Mouse (Mus musculus) urinary bladder, postnatal 14 days (tissue): Measurements from ENCODE around the gene Map3k11.

Experiments used
- DNase-seq: peaks from one replicate; pipeline ENCODE4 v3.0.0; 2021; ENCODE audit warnings: low spot score

Gene Map3k11

DNA sequence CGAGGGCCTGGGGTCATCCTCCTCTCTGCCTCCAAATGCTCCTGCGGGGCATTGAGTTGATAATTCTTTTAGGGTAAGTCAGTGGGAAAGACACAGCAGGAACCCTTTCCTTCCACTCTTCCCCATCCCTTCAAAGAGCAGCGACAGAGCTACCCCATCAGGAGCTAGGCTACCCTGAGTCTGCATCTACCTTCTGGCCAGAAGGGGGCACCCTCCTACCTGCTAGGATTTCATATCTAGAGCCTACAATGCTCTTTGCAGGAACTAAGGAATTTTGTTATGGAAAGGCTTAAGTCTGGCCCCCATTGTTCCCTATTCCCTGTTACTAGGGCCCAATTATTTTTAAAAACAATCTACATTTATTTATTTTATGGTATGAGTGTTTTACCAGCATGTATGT lies 22.7 kb downstream of the Map3k11 start:
- DNase-seq, result peak; percentile 76

DNA sequence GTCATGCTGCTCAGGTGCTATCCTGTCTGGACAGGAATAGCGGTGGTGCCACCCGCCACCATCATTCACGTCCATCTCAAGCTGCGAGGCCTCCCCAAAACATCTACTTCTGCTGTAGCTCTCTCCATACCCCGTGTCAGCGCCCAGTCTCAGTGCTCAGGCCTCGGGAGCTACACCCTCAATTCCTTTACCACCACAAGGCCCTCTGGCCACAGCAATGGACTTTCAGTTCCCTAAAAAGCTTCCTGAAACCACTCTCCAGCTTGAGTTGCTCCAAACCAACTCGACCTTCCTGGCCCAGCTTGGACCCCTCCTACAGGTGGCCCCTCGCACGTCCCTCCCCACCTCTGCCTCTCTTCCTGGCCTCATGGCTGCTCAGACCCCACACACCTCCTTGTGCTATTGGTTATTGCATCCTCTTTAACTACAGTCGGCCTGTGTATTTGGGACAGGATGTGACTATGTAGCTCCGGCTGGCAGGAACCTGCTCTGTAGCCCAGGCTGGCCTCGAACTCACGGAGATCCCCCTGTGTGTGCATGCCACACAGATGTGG lies 23.4 kb downstream of the Map3k11 start:
- DNase-seq, result no peak

DNA sequence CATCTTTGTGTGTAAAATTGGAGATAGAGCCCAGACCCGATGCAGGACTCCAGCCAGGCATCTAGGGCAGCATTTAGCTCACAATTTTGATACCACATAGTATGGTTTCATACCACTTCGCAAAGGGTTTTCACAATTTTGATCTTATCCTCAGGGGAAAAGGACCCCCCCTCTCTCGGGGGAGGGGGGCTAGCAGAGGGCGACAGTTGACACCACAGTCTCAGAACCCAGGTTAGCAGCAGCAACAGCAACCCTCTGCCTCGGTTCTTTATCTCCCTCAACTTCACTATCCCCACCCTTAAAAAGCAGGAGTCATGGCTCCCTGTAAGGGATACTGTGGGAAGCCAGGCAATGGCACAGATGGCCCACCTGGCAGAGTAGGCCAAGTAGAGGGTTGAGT lies 24.7 kb downstream of the Map3k11 start:
- DNase-seq, result no peak

DNA sequence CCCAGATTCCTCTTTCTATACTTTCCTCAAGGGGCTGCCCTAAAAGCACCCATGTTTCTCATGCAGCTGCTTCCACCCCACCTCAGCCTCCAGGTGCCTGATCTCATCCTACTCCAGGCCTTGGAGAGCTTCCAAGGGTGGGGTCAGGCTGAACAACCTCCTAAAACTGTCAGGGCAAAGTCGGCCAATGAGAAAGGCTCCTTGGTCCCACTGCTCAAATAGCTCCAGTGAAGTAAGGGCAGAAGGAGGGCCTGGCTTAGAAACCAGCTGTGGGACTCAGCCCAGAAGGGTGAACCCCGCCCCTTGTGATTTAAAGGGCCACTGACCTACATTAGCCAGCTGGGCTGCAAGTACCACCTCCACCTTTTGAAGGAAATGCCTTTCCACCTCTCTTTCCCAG lies 25.2 kb downstream of the Map3k11 start:
- peak; percentile 76 for DNase-seq

DNA sequence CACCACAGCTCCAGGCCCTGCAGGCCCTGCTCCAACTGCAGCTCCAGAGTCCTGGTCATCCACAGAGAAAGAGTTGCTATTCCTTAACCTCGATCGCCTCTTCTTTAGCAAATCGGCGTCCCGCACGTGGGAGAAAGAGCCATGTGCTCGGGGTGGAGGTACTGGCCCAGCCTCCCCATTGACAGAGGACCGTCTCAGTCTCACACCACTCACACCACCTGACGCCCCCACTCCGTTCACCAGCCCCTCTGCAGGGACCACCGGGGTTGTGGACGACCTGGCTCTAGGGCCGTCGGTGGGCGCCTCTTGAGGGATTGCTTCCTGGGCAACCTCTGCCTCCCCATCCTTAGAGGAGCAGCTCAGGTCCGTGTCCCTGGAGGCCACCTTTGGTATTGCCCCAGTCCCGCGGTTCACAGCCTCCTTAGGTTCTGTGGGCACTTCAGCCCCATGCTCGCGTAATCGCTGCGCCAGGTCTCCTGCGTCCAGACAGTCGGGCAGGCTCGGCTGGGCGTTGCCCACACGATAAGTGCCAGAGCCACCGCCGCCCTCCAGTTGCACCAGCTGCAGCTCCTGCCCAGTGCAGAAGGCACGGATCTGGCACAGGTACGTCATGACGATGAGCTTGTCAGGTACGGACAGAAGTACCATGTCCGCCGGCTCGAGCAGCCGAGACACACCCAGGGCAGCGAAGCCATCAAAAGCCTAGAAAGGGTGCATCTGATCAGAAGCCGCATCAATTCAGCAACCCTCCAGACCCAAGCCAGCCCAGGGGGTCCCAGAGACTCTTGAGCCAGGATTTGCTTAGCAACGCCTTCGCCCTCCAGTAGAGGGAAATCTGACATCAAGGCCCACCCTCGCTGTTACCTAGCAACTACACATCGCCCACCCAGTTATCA lies 27.5 kb downstream of the Map3k11 start:
- no peak for DNase-seq

DNA sequence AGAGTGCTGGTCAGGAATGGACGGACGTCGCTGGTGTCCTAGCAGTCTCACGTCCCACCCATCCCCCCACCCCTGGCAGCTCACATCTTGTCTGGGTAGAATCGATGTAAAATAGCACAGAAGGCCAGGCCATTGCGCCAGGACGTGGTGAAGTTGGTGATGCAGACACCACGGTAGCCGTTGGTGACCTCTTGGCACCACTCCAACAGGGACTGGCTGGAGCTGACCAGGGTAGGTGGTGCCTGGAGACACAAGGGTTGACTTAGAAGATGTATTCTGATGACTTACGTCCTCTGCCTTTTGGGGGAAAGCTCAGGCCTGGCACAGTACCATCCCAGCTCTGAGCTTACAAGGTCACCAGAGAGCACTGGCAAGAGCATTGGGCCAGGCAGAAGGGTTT lies 28.4 kb downstream of the Map3k11 start:
- no peak for DNase-seq

DNA sequence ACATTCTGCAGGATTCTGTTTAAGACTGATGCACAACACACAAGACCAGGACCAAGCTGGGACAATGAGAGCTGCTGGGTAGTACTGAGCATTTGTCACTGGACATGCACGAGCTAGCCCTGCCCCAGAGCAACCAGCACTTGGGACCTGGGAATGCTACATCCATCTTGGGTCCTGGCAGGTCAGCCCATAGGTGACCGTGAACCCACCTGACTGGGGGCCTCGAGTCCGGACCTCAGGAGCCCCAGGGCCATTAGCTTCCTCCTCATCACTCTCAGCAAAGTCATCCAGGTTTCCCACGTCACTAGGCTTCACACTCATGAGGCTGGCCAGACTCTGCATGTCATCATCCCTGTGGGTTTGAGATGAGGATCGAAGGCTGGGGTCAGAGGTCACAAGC lies 32.7 kb downstream of the Map3k11 start:
- DNase-seq, result no peak

DNA sequence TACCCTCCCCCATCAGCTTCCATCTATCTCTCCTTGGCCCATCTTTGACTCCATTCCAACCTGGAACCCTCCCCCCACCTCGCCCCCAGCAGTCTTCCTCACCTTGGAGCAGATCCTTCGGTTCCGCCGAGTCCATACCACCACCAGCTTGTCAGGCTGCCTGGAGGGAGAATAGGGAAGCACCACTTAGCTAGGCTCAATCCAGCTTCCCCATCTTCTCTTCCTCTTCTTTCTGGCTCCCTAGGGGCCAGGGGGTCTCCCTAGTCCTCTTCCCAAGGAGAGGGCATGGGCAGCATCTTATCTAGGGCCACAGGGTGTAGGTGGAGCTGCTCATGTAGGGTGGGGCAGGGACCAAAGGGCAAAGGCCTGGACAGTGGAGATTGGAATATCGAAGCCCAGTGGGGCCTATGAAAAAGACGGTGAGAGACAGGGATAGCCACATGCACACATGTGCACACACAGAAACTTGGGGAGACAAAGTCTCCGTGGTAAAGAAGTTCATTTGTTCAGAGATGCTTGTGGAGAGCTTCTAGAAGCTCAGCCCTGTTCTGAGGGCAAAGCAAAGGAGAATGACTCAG lies 34.4 kb downstream of the Map3k11 start:
- DNase-seq, result no peak

DNA sequence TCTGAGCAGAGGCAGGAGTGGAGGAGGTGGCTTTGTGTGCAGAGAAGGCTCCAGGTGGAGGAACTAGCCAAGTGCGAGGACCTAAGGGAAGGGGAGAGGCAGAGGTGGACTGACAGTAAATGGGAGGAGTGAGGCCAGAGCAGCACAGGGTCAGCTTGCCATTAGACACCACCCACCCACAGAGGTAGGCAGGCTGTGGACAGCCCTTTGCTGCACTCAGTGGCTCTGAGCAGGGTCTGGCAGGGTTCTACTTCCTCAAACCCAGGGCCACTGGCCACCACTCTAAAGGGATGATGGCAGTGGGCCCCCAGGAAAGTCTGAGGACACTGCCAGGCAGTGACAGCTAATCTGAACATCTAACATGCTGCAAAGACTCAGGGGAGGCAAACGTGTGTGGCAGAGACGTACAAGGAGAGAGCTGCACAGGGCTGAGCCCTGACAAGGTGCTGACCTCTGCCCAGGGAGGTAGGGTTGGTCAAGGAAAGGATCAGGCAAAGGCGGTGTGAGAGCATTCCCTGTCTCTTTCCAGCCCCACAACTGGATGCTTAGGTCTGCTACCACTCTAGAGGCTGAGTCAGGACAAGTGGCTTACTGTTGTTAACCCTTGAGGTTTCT lies 35.5 kb downstream of the Map3k11 start:
- no peak for DNase-seq

DNA sequence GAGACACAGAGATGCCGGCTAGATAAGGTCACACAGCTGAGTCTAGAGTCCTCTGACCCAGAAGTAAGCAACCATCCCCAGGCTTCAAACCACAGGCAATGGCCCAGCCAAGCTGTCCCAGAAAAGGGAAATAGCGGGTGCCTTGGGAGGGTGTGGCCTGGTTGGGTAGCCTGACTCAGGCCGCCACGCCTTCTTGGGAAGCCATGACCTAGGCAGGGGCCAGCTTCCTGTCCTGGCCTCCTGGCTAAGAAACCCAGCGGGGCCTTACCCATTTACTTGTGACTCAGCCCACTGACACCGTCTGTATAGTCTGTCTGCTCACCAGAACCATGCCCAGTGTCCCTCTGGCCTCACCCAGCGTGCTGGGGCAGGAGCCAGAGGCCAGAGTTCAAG lies 36.0 kb downstream of the Map3k11 start:
- DNase-seq, result peak; percentile 78

DNA sequence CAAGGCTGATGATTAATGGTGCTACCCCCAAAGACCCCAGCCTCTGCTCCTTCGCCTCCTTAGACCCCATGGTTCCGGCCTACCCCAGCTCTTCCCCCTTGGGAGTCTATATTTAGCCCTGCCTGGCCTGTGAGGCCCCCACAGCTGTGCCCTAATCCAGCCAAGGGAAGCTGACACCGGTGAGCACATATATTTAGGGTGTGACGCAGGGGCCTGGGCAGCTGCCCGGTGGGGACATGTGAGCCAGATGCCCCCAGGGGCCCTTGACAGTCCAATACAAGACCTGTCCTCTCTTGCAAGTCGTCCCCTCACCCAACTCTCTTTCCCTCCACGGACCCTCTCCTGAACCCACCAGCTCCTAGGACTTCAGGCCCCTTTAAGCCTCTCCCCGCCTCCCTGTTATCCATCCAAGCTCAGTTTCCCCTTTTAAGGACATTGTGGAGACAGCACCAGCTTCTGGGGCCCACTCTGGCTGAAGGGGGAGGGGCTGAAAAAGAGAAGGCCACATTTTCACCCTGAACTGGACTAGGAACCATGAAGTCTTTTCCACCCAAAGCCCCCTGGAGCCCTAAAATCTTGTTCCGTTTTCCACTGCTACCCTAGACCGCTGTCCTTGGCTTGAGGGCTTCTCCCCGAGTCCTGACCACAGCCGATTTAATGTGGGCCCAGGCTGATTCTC lies 36.6 kb downstream of the Map3k11 start:
- DNase-seq, result peak; percentile 42

DNA sequence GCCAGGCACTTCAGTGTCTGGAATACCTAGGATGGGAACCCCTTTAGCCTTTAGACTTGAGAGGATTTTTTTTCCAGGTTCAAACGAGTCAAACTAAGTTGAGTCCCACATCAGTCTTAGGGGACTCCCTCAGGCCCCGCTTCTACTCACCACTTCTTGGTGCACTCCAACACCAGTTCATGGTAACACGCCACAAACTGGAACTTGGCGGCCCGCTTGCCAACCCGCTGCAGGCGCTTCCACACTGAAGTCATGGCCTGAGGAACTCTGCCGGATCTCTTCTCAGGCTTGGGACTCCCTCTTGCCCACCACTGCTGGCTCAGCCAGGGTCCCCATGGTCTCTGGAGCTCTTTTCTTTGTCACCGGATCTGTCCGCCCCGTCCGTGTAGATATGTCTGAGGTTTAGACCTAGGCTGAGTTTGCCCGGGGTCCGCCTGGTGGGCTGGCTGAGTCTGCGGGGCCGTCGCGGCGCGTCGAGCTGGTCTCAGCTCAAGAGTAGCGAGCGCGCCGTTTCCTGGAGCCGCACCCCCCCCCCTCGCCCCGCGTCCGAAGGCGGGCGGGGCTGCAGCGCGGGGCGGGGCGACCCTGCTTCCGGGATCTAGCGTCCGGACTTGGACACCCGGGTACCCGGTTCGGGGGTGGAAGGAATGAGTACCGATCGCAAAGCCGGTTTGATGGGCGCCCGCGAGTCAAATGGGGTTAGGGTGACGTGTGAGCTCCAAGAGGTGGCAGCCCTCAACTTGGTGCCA lies 37.4 kb downstream of the Map3k11 start, which contains the start of gene Ehbp1l1:
Gene Ehbp1l1, minus strand, starts transcription at position 551 of the 749 bp plus-strand sequence.
- DNase-seq, result peak; percentile 83

DNA sequence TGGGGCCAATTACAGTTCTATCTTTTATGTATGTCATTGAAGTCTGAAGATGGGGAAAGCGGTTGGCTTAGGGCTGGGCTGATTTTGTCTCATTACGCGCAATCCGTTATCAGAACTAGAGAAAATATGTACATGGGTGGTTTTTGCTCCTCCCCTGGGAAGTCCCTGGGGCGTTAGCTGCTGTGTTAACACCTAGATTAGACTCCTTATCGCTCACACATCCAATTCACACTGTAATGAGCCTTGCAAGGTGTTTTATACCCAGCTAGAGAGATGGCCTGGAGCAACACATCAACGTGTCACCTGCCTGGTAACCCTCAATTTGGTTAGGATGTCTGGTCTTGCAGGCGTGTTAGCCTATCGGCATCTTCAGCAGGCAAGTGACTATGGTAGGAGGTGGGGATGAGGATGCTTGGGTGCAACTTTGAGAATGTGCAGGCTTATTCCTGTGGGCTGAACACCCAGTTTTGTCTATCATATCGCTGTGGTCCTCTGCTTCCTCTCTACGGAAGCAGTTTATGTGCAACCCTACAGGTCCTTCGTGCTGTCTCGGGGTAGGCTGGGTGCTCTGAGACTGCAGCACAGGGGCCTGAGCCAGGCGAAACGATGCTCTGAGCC lies 38.5 kb downstream of the Map3k11 start:
- no peak for DNase-seq

DNA sequence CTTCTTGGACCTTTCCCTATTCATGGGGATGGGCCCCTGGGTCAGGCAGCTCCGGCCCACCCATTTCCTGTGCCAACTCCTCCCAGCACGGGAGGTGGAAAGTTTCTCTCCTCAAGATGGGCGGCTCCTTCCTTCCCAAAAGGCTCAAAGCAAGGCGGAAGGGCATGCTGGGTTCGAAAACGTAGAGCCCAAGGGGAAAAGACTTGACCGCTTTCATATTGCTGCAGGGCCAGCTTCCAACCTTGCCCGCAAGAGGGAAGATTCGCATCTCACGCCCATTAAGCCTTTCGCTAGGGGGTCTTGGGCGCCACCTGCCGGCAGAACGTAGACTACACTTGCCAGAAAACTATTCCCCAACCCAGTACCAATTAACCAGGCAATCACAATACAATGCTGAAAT lies 39.2 kb downstream of the Map3k11 start:
- DNase-seq, result peak; percentile 92

DNA sequence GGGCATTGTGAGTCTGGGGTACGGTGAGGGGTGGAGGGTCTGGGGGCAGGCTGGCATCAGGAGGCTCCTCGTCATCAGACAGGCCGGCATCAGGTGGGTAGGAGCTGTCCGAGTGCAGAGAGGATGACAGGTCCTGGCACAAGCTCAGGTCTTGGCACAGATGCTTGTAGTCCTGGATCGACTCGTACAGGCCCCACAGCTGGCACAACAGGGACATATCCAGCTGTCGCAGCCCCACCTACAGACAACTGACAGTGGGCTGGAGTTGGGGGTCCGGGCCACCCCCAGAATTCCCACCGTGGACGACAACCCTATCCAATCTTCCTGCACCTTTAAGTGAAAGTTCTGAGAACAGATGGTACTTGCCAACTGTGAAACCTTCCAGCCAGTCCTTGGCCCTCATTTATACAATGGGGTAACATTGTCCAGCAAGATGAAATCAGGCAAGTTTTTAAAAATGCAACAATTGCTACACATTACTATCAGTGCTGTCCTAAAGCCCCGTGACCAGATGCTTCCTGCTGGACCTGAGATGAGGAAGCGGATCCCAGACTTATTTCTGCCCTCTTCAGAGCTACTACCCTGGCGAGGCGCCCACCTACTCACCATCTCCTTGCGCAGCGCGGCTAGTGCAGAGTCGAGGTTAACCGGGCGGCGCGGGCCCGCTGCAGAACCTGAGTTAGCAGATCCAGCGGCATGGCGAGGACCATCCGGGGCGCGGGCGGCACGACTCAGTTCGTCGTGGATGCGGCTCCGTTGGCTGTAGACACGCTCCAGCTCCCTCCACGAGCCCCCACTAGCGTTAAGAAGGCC lies 40.3 kb downstream of the Map3k11 start:
- DNase-seq, result peak; percentile 69

DNA sequence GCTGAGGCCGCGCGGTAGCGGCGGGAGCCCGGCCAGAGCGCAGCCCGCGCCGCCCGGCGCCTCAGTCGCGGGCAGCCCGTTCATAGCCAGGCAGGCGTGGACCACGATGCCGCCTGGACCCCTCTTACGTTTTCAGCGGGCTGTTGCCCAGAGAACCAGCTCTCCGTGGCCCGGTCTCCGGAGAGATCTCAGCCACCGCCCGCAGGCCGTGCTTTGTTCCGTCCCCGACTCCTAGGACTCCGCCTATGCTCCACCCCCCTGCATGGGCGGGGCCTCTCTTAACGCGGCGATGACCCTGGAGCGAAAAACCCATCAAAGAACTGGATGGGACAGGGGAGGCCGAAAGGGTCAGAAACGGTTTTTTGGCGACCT lies 40.9 kb downstream of the Map3k11 start, which contains the start of gene Fam89b:
Gene Fam89b, minus strand, starts transcription at position 210 of the 372 bp plus-strand sequence.
- peak; percentile 93 for DNase-seq

DNA sequence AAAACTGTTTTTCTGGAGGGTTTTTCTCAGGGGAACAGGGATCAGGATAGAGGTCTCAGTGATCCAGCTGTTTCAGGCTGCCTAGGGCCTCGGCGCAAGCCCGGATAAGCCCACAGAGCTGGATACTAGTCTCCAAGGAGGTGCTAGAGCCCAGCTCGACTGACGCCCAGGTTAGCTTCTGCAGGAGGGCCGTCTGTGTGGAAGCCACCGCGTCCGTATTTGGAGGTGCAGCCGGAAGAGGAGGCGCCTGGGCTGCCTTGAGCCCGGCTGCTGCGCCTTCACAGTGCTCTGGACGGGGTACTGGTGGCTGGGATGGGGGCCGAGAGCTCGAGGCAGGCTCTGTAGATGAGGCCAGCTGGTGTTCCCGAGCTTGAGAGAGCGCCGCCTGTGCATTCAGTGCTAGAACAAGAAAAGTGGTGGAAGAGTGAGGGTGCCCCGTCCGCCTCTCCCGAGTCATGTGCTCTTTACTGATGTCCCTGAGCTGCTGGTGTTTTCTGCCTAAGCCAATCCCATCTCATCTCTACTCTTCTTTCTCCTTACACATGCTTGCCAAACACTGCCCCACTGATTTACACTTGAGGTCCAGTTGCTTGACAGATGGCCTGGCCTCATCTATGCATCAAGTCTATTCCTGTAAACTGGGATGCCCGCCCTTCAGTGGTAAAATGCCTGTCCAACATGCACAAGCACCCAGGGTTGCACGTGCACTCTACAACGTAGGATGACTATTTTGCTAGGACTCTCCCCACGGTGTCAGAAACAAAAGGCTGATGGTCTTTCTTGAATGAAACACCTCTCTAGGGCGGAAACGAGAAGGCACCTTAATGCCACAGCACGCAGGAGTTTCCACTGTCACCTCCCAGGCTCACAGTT lies 42.0 kb downstream of the Map3k11 start:
- no peak for DNase-seq

DNA sequence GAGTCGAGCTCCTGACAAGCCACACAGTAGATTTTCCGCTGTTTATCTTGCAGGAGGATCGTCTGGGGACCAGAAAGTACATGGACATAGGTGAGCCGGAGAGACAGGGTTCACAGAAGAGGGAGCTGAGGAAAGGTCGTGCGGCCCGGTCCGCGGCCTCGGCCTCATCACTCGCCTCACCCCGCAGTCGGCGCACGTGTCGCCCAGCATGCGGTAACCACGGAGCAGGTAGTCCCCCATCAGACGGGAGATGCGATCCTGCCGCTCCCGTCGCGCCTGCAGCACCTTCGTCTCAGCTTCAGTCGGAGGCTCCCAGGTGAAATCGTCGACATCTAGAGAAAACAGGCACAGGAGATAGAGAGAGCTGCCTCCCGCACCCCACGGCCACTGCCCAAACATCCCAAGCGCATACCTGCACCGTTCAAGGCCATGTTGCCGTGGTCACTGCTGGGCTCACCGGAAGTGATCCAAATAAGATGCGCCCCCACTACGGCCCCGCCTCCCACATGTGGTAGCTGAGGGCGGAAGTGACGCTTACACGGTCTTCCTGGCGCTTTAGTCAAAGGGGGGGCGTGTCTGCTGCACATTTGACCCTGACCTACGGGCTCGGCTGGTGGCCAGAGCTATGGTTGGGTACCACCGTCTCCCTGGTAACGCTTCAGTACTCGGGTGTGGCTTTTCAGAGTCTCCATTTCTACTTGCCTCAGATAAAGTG lies 42.9 kb downstream of the Map3k11 start:
- peak; percentile 93 for DNase-seq
